Mouse (Mus musculus) embryonic facial prominence, embryonic 11.5 days (tissue): ENCODE data around the gene Camk2n2. TPM values are rescaled to one million over a fixed set of nuclear protein-coding genes. Genes with fewer than 3 reads are reported as not detected.
A peak's percentile ranks its signal among the peaks of the same experiment; 100 is the strongest.

Experiments used
- ATAC-seq: fragments of 200-750 bp; cut with Nextera tagmentation; replicated peaks from 2 replicates; pipeline ENCODE4 v1.8.0; 2017; ENCODE audit warnings: low read depth; ENCODE audit not compliant: insufficient number of reproducible peaks, low FRiP score, low TSS enrichment
- DNase-seq: peaks from one replicate; pipeline ENCODE4 v3.0.0-alpha.2; 2015; ENCODE audit warnings: low spot score
- H3K27ac ChIP-seq: fragments of 300-500 bp; sonication (generic); replicated peaks from 2 replicates; pipeline ENCODE4 v1.5.1; 2014; ENCODE audit warnings: mild to moderate bottlenecking, low read depth, low read length, control low read depth
- H3K27me3 ChIP-seq: fragments of 300-500 bp; sonication (generic); 2 replicates; pipeline ENCODE4 v1.6.1; 2014; ENCODE audit warnings: mild to moderate bottlenecking, low read length, moderate library complexity, mixed read lengths; ENCODE audit not compliant: control insufficient read depth, insufficient read depth
- H3K36me3 ChIP-seq: fragments of 300-500 bp; sonication (generic); replicated peaks from 2 replicates; pipeline ENCODE4 v1.6.1; 2014; ENCODE audit warnings: low read depth, mild to moderate bottlenecking, low read length, moderate library complexity, mixed read lengths; ENCODE audit not compliant: control insufficient read depth, insufficient read depth
- H3K4me1 ChIP-seq: fragments of 300-500 bp; sonication (generic); 2 replicates; pipeline ENCODE4 v1.6.1; 2014; ENCODE audit warnings: low read length, mixed read lengths; ENCODE audit not compliant: control insufficient read depth, insufficient read depth
- H3K4me2 ChIP-seq: fragments of 300-500 bp; sonication (generic); 2 replicates; pipeline ENCODE4 v1.6.1; 2014; ENCODE audit warnings: low read depth, mild to moderate bottlenecking, control low read depth, low read length, moderate library complexity
- H3K4me3 ChIP-seq: fragments of 300-500 bp; sonication (generic); 2 replicates; pipeline ENCODE4 v1.5.1; 2014; ENCODE audit warnings: low read depth, low read length, control low read depth
- H3K9ac ChIP-seq: fragments of 300-500 bp; sonication (generic); replicated peaks from 2 replicates; pipeline ENCODE4 v1.6.1; 2014; ENCODE audit warnings: mild to moderate bottlenecking, control low read depth, low read length
- H3K9me3 ChIP-seq: fragments of 300-500 bp; sonication (generic); replicated peaks from 2 replicates; pipeline ENCODE4 v1.6.1; 2016; ENCODE audit warnings: mild to moderate bottlenecking, low read length, inconsistent platforms, mixed read lengths; ENCODE audit not compliant: control insufficient read depth
- WGBS: fragments of 180-500 bp; shearing (Covaris S2); extraction: QIAGEN DNeasy Blood & Tissue Kit; methylation state at CpG from one replicate; pipeline ENCODE4 v1.1.7; 2014; 5-methylcytosine and 5-hydroxymethylcytosine counted together
- polyA plus RNA-seq: library from polyadenylated mRNA; unstranded; fragments of >200 nt; fragmentation: Nextera tagmentation; extraction: Ambion mirVana; gene quantifications from 2 replicates; pipeline ENCODE4 v1.2.1, GENCODE M21; 2014

Camk2n2 gene
- polyA plus RNA-seq, 1 experiment from 2014 or later = 1.8 TPM

DNA sequence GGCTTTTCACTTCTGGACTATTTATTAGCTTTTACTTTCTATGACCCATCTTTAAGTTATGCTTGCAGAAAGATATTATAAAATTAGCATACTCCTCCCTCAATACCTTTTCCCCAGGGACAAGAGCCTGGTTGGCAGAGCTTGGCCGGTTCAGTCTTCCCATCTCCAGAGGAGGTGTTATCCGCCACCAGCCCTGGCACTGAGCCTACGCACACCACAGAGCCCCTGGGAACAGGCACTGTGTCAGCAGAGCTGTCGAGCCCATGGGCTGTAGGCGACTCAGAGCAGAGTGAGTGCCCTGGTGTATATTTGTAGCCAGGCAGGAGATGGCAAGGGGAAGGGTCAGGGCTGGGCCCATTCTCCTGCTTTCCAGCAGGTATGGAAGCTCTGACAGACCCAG lies 20.6 kb downstream of the Camk2n2 start:
- ATAC-seq = no peak
- Histone ChIP-seq H3K4me1 (no peaks in the 10 kb centered on the region), H3K4me3 (no peak overlapping the region), H3K27me3 (no peaks in the 10 kb centered on the region; the same call in 1 of the 2 replicates), H3K36me3 (no peaks in the 10 kb centered on the region; the same call in 1 of the 2 replicates), H3K9ac (no peak overlapping the region), H3K27ac (no peak overlapping the region), H3K4me2 (no peak overlapping the region), H3K9me3 (no peaks in the 10 kb centered on the region)
- no peak for DNase-seq
- 71% methylated on average over 5 of the region's 5 CpGs for WGBS

DNA sequence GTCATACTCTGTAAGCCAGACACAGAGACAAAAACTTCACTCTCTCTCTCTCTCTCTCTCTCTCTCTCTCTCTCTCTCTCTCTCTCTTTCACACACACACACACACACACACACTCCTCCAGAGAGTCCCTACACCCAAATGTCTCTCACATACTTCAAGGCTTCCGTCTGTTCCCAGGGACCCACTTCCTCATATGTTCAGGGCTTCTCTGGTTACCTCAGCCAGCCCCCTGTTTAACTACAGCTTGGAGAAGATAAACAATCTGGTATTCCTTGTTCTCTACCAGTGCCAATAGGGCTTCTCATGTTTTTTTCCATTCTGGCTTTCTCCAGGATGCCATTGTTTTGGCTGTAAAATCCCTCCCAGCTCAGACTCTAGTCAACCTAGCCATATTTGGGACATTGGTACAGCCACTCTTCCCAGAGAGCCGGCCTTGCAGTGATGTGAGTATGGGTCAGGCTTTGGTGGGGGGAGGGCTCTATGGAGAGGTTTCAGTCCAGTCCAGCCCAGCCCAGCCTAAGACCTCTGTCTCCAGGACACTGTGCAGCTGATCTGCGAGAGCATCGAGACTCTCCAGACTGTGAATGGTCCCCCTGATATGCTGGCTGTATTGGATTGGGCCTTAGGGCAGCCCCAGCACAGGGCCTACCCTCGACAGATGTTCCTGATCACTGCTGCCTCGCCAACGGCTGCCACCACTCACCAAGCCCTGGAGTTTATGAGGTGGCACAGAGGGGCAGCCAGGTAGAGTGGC lies 24.2 kb downstream of the Camk2n2 start:
- Histone ChIP-seq H3K4me3 (no peak overlapping the region), H3K4me1 (no peaks in the 10 kb centered on the region), H3K9ac (no peak overlapping the region), H3K4me2 (no peak overlapping the region), H3K36me3 (no peaks in the 10 kb centered on the region), H3K27me3 (peaks cover 7% of the 10 kb centered on the region), H3K27ac (no peak overlapping the region), H3K9me3 (no peaks in the 10 kb centered on the region)
- WGBS = 56% methylated on average over 7 of the region's 7 CpGs
- ATAC-seq (no peak), DNase-seq (no peak)

DNA sequence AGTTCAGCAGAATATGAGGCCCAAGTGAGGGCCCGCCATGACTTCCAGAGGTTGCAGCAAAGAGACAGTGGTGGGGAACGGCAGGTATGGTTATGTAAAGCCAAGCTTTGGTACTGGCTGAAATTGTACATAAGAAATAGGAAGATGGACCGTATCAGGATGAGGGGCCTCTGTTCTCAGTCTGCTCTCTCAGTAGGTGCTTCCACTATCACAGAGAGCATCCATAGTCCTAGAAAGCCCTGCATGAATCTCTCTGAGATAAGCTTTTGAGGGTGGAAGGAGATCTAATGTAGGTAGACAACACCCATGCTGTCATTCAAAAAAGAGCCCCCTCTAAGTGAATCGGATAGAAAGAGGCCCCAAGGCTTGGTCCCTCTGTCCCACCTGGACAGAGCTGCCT lies 25.4 kb downstream of the Camk2n2 start:
- Histone ChIP-seq H3K4me3 (no peak overlapping the region), H3K9ac (no peak overlapping the region), H3K36me3 (no peaks in the 10 kb centered on the region), H3K27ac (no peak overlapping the region), H3K27me3 (peaks cover 18% of the 10 kb centered on the region), H3K4me1 (no peaks in the 10 kb centered on the region), H3K9me3 (no peaks in the 10 kb centered on the region), H3K4me2 (no peak overlapping the region)
- no peak for ATAC-seq
- 85% methylated on average over 4 of the region's 4 CpGs for WGBS
- DNase-seq = no peak

DNA sequence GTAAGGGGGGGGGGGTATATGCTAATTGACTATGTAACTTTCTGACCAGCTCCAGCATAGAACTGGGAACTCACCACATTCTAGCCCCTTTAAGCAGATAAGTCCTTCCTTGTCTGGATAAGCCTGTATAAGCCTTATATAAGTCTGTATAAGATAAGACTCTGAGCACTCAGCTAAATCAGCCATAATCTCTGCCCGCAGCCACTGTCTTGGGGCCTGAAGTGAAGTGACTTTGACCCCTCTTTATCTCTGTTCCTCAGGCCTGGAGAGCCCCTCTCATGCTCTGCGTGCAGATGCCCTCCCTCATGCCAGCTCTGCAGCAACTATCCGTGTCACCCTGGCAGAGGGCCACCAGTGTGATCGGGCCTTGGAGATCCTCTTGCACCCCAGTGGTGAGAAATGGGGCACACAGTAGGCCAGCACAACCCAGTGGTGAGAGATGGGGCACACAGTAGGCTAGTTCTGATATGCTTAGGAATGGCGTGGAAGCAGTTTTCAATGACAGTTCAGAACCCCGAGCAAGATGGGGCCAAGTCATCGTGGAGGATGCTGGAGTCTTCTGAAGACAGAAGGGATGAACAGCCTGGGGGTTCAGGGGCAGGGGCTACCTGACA lies 25.9 kb downstream of the Camk2n2 start:
- no peak overlapping the region for H3K9ac ChIP-seq
- ATAC-seq (no peak), DNase-seq (no peak)
- no peak overlapping the region for H3K4me2 ChIP-seq
- no peaks in the 10 kb centered on the region for H3K36me3 ChIP-seq
- H3K4me3 ChIP-seq = no peak overlapping the region
- WGBS = 81% methylated on average over 7 of the region's 7 CpGs
- H3K9me3 ChIP-seq = no peaks in the 10 kb centered on the region
- H3K27me3 ChIP-seq = peaks cover 24% of the 10 kb centered on the region
- H3K27ac ChIP-seq = no peak overlapping the region
- 0 out of 2 replicates have a peak, but pooled peaks cover 3% of the 10 kb centered on the region for H3K4me1 ChIP-seq

DNA sequence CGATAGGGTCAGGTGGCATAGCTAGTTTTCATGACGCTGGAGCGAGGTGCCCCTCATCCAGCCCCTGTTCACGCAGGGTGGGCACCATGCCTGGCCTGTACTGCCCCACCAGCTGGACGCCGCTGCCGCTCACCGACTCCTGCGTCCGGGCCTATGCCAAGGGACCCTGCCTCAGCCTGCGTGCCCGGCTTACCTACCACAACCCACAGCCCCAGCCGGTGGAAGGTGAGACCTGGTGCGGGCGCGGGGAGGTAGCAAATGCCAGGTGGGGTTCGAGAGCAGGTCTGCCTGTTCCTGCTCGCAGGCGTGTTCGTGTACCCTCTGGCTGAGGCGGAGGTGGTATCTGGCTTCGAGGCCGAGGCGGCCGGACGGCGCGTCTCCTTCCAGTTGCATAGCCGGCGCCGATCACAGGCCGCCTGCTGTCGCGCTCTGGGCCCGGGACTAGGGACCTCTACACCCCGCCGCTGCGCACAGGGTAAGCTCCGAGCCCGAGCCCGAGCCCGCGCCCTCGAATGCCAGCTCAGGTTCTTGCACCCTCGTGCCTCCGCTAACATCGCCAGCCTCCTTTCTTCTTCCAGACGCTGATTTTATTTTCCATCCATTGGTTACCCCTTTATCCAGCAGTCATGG lies 29.9 kb downstream of the Camk2n2 start:
- DNase-seq (peak; percentile 9), ATAC-seq (no peak)
- H3K4me3 ChIP-seq = peak overlapping the region; percentile 42
- no peak overlapping the region for H3K9ac ChIP-seq
- peak overlapping the region; percentile 89 for H3K4me2 ChIP-seq
- WGBS = 4% methylated on average over 48 of the region's 48 CpGs
- H3K4me1 ChIP-seq = 0 out of 2 replicates have a peak, but pooled peaks cover 3% of the 10 kb centered on the region
- no peak overlapping the region for H3K27ac ChIP-seq
- H3K9me3 ChIP-seq = no peaks in the 10 kb centered on the region
- H3K36me3 ChIP-seq = no peaks in the 10 kb centered on the region
- H3K27me3 ChIP-seq = peaks cover 38% of the 10 kb centered on the region

DNA sequence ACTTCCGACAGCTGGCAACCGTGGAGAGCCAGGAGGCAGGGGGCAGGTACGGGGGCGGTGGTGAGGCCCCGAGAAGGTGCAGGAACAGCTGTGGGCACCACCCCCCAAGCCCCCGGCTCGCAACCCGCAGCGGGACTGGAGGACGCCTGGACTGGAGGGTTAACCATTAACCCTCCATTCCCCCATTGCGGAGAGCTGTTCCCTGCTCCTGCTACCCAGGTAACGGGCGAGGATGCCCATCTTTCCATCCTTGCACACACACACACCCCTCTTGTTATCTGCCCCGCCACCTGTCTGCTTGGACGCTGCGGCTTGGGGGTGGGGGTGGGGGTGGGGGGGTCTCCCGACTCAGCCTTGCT lies 30.4 kb downstream of the Camk2n2 start:
- peak overlapping the region; percentile 89 for H3K4me2 ChIP-seq
- no peak overlapping the region; the same call in 1 of the 2 replicates for H3K9ac ChIP-seq
- H3K4me1 ChIP-seq = 0 out of 2 replicates have a peak, but pooled peaks cover 3% of the 10 kb centered on the region
- DNase-seq = no peak
- 2% methylated on average over 17 of the region's 17 CpGs for WGBS
- no peaks in the 10 kb centered on the region for H3K9me3 ChIP-seq
- no peak overlapping the region for H3K27ac ChIP-seq
- peaks cover 38% of the 10 kb centered on the region for H3K27me3 ChIP-seq
- 0 out of 2 replicates have a peak, but pooled peaks have one; percentile 14 for ATAC-seq
- peak overlapping the region; percentile 42 for H3K4me3 ChIP-seq
- no peaks in the 10 kb centered on the region for H3K36me3 ChIP-seq

DNA sequence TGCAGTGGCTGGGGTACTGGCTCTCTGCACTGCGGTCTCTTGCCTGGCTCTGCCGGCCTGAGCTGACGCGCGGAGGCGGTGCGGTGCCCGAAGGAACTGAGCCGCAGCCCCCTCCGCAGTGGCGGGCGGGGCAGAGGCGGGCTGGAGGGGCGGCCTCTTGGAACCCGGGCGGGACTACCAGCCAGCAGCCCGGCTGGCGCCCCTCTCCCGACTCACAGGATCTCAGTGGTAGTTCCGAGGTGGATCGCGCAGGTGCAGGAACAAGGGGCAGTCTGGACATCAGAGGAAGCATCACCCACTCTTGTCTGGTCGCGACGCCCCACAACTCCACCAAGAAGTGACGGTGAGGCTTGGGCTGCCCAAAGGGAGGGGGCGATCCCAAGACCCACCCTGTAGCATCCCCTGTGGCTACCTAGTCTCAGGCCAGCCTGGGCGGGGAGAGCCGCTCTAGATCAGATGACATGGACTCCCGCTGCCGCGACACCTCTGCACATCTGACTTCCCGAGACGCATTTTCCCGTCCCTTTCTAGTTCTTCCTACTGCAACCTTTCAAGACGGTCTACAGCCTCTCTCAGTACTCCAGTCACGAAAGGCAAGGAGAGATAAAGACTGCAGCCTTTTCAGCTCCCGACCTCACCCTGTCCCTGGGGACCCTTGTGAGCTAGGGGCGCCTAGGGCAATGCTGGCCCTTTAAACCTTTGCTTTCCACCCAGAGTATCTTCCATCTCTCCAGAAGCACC lies 31.0 kb downstream of the Camk2n2 start:
- Histone ChIP-seq H3K4me3 (peak overlapping the region; percentile 42), H3K9me3 (no peaks in the 10 kb centered on the region), H3K4me1 (0 out of 2 replicates have a peak, but pooled peaks cover 3% of the 10 kb centered on the region), H3K27ac (no peak overlapping the region), H3K36me3 (no peaks in the 10 kb centered on the region), H3K9ac (peak overlapping the region; percentile 40), H3K4me2 (peak overlapping the region; percentile 89), H3K27me3 (peaks cover 38% of the 10 kb centered on the region)
- peak; percentile 70 for DNase-seq
- ATAC-seq = peak; percentile 78
- WGBS = under 1% methylated on average over 39 of the region's 39 CpGs
